8 mouse cellular contexts compared by ENCODE assay signal in the genomic region with DNA sequence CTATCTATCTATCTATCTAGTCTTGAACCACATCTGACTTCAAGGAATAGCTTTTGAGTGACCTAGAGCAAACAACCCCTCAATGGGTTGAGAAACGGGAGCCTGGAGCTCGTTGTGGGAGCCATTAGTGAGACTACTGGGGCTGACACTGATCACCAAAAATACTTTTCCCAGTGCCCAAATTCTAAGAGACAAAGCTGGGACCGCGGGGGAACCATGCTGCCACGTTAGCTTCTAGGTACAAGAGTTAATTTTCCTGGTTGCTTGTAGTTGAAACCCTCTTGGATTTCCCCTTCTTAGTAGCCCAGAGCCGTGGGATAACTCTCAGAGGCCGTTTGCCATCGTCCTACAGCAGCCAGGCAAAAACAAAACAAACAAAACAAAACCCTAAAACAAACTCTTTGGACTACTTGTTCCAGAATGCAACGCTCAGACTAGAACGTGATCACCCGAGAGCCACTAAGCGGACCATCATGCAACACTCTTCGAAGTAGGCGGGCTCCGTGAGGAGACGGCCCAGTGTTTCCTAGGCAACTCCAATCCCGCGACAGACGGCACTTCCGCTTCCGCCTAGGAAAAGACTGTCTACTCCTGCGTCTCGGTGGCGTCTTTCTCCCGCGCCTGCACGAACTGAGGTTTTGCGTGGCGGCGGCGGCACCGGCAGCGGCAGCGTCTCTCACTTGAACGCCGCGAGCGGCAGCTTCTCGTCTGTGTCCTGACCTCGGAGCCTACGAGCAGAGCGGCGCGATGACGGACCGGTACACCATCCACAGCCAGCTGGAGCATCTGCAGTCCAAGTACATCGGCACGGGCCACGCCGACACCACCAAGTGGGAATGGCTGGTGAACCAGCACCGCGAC. TPM values are rescaled to one million over a fixed set of nuclear protein-coding genes. Genes with fewer than 3 reads are reported as not detected.
DNase-seq lines count a peak whose midpoint lies in the region; ATAC-seq lines count a peak whose summit lies in the region.

No protein-coding gene starts in this region.

- peaks cover 12% of the 10 kb centered on the region for H3K36me3 ChIP-seq in heart, embryonic 13.5 days
- H3K36me3 ChIP-seq in liver, embryonic 12.5 days, result peaks cover 15% of the 10 kb centered on the region
- peaks cover 6% of the 10 kb centered on the region; the same call in 1 of the 2 replicates for H3K36me3 ChIP-seq in stomach, embryonic 15.5 days

- no peaks in the 10 kb centered on the region for H3K9me3 ChIP-seq in heart, embryonic 13.5 days
- no peaks in the 10 kb centered on the region for H3K9me3 ChIP-seq in liver, embryonic 12.5 days (replicated peaks)
- H3K9me3 ChIP-seq in stomach, embryonic 15.5 days, result no peaks in the 10 kb centered on the region

- ATAC-seq in heart, embryonic 13.5 days (ENCODE audit: extremely low read depth, insufficient number of reproducible peaks, low FRiP score, low TSS enrichment), result peak; percentile 92
- peak; percentile 99 for ATAC-seq in liver, embryonic 12.5 days
- ATAC-seq in stomach, embryonic 15.5 days (ENCODE audit: insufficient read depth, low FRiP score, low read depth), result peak; percentile 100

- 2% methylated on average over 52 of the region's 52 CpGs for WGBS in heart, embryonic 13.5 days
- WGBS in liver, embryonic 12.5 days (ENCODE audit: insufficient replicate concordance), result 2% methylated on average over 52 of the region's 52 CpGs
- WGBS in stomach, embryonic 15.5 days, result 3% methylated on average over 52 of the region's 52 CpGs

- no peaks in the 10 kb centered on the region for H3K27me3 ChIP-seq in heart, embryonic 13.5 days (replicated peaks)
- H3K27me3 ChIP-seq in liver, embryonic 12.5 days (replicated peaks), result no peaks in the 10 kb centered on the region
- no peaks in the 10 kb centered on the region for H3K27me3 ChIP-seq in stomach, embryonic 15.5 days (replicated peaks)

- peak overlapping the region; percentile 90 for H3K9ac ChIP-seq in heart, embryonic 13.5 days
- peak overlapping the region; percentile 85 for H3K9ac ChIP-seq in liver, embryonic 12.5 days
- peak overlapping the region; percentile 45 for H3K9ac ChIP-seq in stomach, embryonic 15.5 days

- H3K4me1 ChIP-seq in brown adipose tissue, adult 24 weeks (ENCODE audit: control insufficient read depth, insufficient read depth, insufficient read length, low read length), result no peaks in the 10 kb centered on the region
- H3K4me1 ChIP-seq in heart, embryonic 13.5 days, result peaks cover 16% of the 10 kb centered on the region
- H3K4me1 ChIP-seq in liver, embryonic 12.5 days, result peaks cover 23% of the 10 kb centered on the region
- H3K4me1 ChIP-seq in stomach, embryonic 15.5 days, result peaks cover 13% of the 10 kb centered on the region

- DNase-seq in CD4-positive, CD25-positive, alpha-beta regulatory T cell, adult 2 months (ENCODE audit: low read depth, low spot score), result peak; percentile 98
- peak; percentile 88 for DNase-seq in fat pad, adult 2 months (ENCODE audit: extremely low read depth, low read depth, low spot score)
- peak; percentile 96 for DNase-seq in kidney, postnatal 10 days
- DNase-seq in natural killer cell, adult 2 months (ENCODE audit: low spot score in 2 of 2), result peak; percentile 92 to 94

- H3K4me3 ChIP-seq in brown adipose tissue, adult 24 weeks (ENCODE audit: insufficient read depth, low read depth, low read length), result peak overlapping the region; percentile 82
- peak overlapping the region; percentile 93 for H3K4me3 ChIP-seq in heart, embryonic 13.5 days
- H3K4me3 ChIP-seq in liver, embryonic 12.5 days, result peak overlapping the region; percentile 86
- peak overlapping the region; percentile 81 for H3K4me3 ChIP-seq in stomach, embryonic 15.5 days (replicated peaks)

- peak overlapping the region; percentile 96 for H3K4me2 ChIP-seq in heart, embryonic 13.5 days
- H3K4me2 ChIP-seq in liver, embryonic 12.5 days, result peak overlapping the region; percentile 81
- peak overlapping the region; percentile 57 for H3K4me2 ChIP-seq in stomach, embryonic 15.5 days

- peak overlapping the region; percentile 48; the same call in 1 of the 2 replicates for H3K27ac ChIP-seq in brown adipose tissue, adult 24 weeks (replicated peaks; ENCODE audit: low read depth, low read length)
- peak overlapping the region; percentile 74 for H3K27ac ChIP-seq in heart, embryonic 13.5 days (replicated peaks)
- peak overlapping the region; percentile 82 for H3K27ac ChIP-seq in liver, embryonic 12.5 days
- H3K27ac ChIP-seq in stomach, embryonic 15.5 days, result peak overlapping the region; percentile 70; the same call in 1 of the 2 replicates

RNA-seq across cellular contexts. Expression of a gene that starts 3.0 kb away (rescaled TPM):
- polyA plus RNA-seq in brown adipose tissue, adult 24 weeks (2012; ENCODE audit: insufficient read depth, insufficient read length, missing spikeins), result 12.4 and 13.7 TPM in 2 replicates
- 28.9 and 32.3 TPM in 2 replicates for polyA plus RNA-seq in heart, embryonic 13.5 days (2015; fragmentation: Nextera tagmentation; extraction: Ambion mirVana)
- 30.7 and 32.9 TPM in 2 replicates for polyA plus RNA-seq in liver, embryonic 12.5 days (2016; fragmentation: Nextera tagmentation; extraction: Ambion mirVana)
- polyA plus RNA-seq in stomach, embryonic 15.5 days (2015; fragmentation: Nextera tagmentation; extraction: Ambion mirVana), result 36.6 and 43.4 TPM in 2 replicates

RNA-seq across cellular contexts. Expression of a gene that starts 44.0 kb away (rescaled TPM):
- 0.99 and 1.0 TPM in 2 replicates for polyA plus RNA-seq in brown adipose tissue, adult 24 weeks (2012; ENCODE audit: insufficient read depth, insufficient read length, missing spikeins)
- 2.9 and 5.0 TPM in 2 replicates for polyA plus RNA-seq in heart, embryonic 13.5 days (2015; fragmentation: Nextera tagmentation; extraction: Ambion mirVana)
- 15.1 and 16.6 TPM in 2 replicates for polyA plus RNA-seq in liver, embryonic 12.5 days (2016; fragmentation: Nextera tagmentation; extraction: Ambion mirVana)
- 5.4 and 6.1 TPM in 2 replicates for polyA plus RNA-seq in stomach, embryonic 15.5 days (2015; fragmentation: Nextera tagmentation; extraction: Ambion mirVana)

RNA-seq across cellular contexts. Expression of a gene that starts 52.2 kb away (rescaled TPM):
- polyA plus RNA-seq in brown adipose tissue, adult 24 weeks (2012; ENCODE audit: insufficient read depth, insufficient read length, missing spikeins), result 1.4 and 3.1 TPM in 2 replicates
- polyA plus RNA-seq in heart, embryonic 13.5 days (2015; fragmentation: Nextera tagmentation; extraction: Ambion mirVana), result 202 and 217 TPM in 2 replicates
- 55.7 and 63.5 TPM in 2 replicates for polyA plus RNA-seq in liver, embryonic 12.5 days (2016; fragmentation: Nextera tagmentation; extraction: Ambion mirVana)
- 237 and 238 TPM in 2 replicates for polyA plus RNA-seq in stomach, embryonic 15.5 days (2015; fragmentation: Nextera tagmentation; extraction: Ambion mirVana)

Comparison
In these comparisons a context has a peak if more than half of its experiments do, and no peak if none do; other contexts are left out.
1. Peak in every context shown above with its lines: DNase-seq, ATAC-seq, H3K4me3 ChIP-seq and H3K27ac ChIP-seq.
2. RNA of a gene that starts 52.2 kb away (polyA plus RNA-seq): 237 to 238 TPM in stomach, embryonic 15.5 days, 202 to 217 TPM in heart, embryonic 13.5 days and 55.7 to 63.5 TPM in liver, embryonic 12.5 days; 1.4 to 3.1 TPM in brown adipose tissue, adult 24 weeks; every median in the first group is over 10 times any median in the second.